Mouse (Mus musculus): ENCODE measurements around the gene Hmg20b.

GRCm38 (mm10) chr10:81301321-81301720 is 49.0 kb downstream of the Hmg20b start:
- TF ChIP-seq CTCF (conservative IDR thresholded peaks at IDR 0.05; ENCODE audit: low read length) (no peak), NANOG (IDR thresholded peaks at IDR 0.05; ENCODE audit: borderline replicate concordance, low read length) (no peak), POU5F1 (IDR thresholded peaks at IDR 0.05; ENCODE audit: borderline replicate concordance, low read length) (no peak)

All from E14TG2a.4 (cell line).